Mouse (Mus musculus): ENCODE measurements around the gene AC161166.1. TPM values are rescaled to one million over a fixed set of nuclear protein-coding genes. Genes with fewer than 3 reads are reported as not detected.
"Not testable (repeated sequence)": the region's sequence is repeated elsewhere in the genome, so short reads cannot be mapped to it uniquely, and the experiment has no call there.

Gene AC161166.1
- total and polyA plus RNA-seq, 3 experiments: 0.13 TPM; not detected in 2

DNA sequence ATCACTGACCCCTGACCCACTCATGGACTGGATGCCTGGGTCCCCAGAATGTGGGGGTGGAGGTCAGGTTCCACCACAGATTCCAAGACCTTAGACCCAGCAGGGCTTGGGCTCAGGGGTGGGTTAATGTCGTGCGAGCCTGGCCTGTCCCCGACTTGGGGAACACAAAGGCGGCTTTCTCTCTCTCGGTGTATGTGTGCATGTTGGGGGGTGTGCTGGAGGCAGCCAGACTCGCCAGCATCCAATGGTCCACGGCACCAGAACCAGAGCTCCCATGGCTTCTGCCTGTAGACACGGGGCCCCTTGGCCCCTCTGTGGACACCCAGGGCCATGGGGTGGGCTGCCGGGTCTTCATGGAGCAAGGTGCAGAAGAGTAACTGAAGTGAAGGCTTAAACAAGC, 26.8 kb downstream of the AC161166.1 start (continued):
- no peak for TF ChIP-seq MXI1 (IDR thresholded peaks at IDR 0.05; ENCODE audit: low read depth, low read length)

DNA sequence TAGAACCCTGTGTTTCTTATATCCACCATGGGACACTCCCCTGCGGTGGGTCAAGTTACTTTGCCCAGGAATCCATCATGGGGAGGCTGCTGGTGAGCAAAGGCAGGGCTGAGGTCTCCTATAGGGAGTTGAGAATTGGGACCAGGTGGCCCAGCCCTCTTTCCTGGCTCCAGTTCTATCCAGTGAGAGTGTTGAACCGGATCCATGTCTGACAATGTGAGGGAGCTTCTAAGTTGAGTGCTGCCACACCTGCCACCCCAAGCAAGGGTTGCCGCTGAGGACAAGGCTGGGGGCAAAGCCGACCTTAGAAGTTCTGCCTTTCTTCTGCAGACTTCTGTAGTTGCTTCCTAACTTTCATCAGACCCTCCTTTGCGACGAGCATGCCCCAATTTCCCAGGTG, 29.0 kb downstream of the AC161166.1 start:
- not testable (repeated sequence) for H3K9ac ChIP-seq (ENCODE audit: control insufficient read depth, low read depth, low read length, poor library complexity, severe bottlenecking); H3K9me3 ChIP-seq (replicated peaks; ENCODE audit: insufficient read depth, low read length); H3K79me2 ChIP-seq (ENCODE audit: control insufficient read depth, insufficient read depth, low read length, poor library complexity); H3K4me3 ChIP-seq (ENCODE audit: control insufficient read depth in 1 of 2, insufficient read depth in 1 of 2, low read depth in 2 of 2, low read length in 2 of 2); DNase-seq (ENCODE audit: low read depth, low spot score); H3K27ac ChIP-seq (ENCODE audit: control insufficient read depth, low read depth, low read length); H3K4me1 ChIP-seq (ENCODE audit: control insufficient read depth in 1 of 2, insufficient read depth in 2 of 2, low read length in 2 of 2); H3K36me3 ChIP-seq (ENCODE audit: control insufficient read depth in 1 of 2, insufficient read depth in 2 of 2, low read length in 2 of 2); H3K27me3 ChIP-seq (ENCODE audit: control insufficient read depth in 1 of 2, insufficient read depth in 2 of 2, low read length in 2 of 2)

DNA sequence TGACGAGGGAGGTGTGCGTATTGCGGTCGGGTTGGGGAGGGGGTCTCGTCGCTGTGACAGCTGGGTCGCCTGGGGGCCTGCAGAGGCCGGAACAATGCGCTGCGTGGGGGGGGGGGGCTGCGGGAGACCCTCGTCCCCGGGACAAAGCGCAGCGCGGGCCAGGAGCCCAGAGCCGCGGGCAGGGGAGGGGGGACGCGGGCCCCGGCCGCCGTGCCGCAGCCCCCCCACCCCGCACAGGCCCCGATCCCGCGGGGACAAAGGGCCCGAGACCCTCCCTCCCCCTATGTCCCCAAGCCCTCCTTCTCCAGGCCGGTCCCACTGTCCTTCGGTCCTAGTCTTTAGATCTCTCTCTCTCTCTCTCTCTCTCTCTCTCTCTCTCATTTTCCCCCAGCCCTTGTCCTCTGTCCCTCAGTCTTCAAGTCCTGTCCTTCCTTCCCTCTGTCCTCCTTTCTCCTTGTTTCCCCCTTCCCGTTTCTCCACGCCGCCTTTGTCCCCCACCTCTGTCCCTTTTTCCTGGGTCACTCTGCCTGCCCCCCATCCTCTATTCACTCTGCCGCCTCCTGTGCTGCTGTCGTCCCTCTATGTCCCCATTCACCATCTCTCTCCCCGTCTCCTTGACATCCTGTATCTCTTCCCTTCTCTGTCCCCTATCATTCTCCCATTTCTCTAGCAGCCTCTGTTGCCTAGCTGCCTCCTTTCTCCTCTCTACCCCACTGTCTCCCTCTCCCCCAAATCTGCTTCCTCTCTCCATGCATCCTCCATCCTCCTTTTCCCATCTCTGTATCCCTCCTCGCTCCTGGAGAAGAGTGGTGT, 29.8 kb downstream of the AC161166.1 start:
- DNase-seq (ENCODE audit: low read depth, low spot score): no peak
- TF ChIP-seq ZNF384 (IDR thresholded peaks at IDR 0.05; ENCODE audit: low read depth, low read length) (no peak), MYC (IDR thresholded peaks at IDR 0.05; ENCODE audit: low read depth, low read length) (no peak), POLR2AphosphoS2 (IDR thresholded peaks at IDR 0.05; ENCODE audit: low read length) (no peak), SIN3A (IDR thresholded peaks at IDR 0.05; ENCODE audit: low read length) (no peak), RCOR1 (IDR thresholded peaks at IDR 0.05; ENCODE audit: low read depth, low read length) (no peak), ZKSCAN1 (IDR thresholded peaks at IDR 0.05; ENCODE audit: low read depth, low read length) (no peak), EP300 (IDR thresholded peaks at IDR 0.05; ENCODE audit: low read depth in 1 of 2, low read length in 2 of 2) (no peak), NRF1 (IDR thresholded peaks at IDR 0.05; ENCODE audit: insufficient read depth, low read depth, low read length, poor library complexity, severe bottlenecking) (no peak), RAD21 (IDR thresholded peaks at IDR 0.05; ENCODE audit: low read depth, low read length) (no peak), USF2 (IDR thresholded peaks at IDR 0.05; ENCODE audit: borderline replicate concordance in 1 of 2, insufficient read depth in 1 of 2, low read depth in 1 of 2, low read length in 2 of 2) (no peak), TBP (IDR thresholded peaks at IDR 0.05; ENCODE audit: low read depth, low read length) (no peak), BHLHE40 (IDR thresholded peaks at IDR 0.05; ENCODE audit: borderline replicate concordance, low read depth, low read length) (no peak), GATA1 (IDR thresholded peaks at IDR 0.05; ENCODE audit: low read depth, low read length) (no peak)
- Histone ChIP-seq H3K4me3 (ENCODE audit: control insufficient read depth in 1 of 2, insufficient read depth in 1 of 2, low read depth in 2 of 2, low read length in 2 of 2) (no peak overlapping the region; a peak in 1 of 4 replicates), H3K36me3 (ENCODE audit: control insufficient read depth in 1 of 2, insufficient read depth in 2 of 2, low read length in 2 of 2) (no peaks in the 10 kb centered on the region), H3K79me2 (ENCODE audit: control insufficient read depth, insufficient read depth, low read length, poor library complexity) (no peaks in the 10 kb centered on the region), H3K9ac (ENCODE audit: control insufficient read depth, low read depth, low read length, poor library complexity, severe bottlenecking) (no peak overlapping the region), H3K27me3 (ENCODE audit: control insufficient read depth in 1 of 2, insufficient read depth in 2 of 2, low read length in 2 of 2) (peaks cover 1 to 2% of the 10 kb centered on the region in 2 experiments; a peak in 2 of 4 replicates), H3K9me3 (replicated peaks; ENCODE audit: insufficient read depth, low read length) (no peaks in the 10 kb centered on the region), H3K27ac (ENCODE audit: control insufficient read depth, low read depth, low read length) (no peak overlapping the region), H3K4me1 (ENCODE audit: control insufficient read depth in 1 of 2, insufficient read depth in 2 of 2, low read length in 2 of 2) (no peaks in the 10 kb centered on the region; a peak in 2 of 4 replicates)
